Mouse (Mus musculus) embryo, embryonic 9.5 days (tissue): ENCODE results near the gene Fgf6.

Experiments
- DNase-seq: peaks from one replicate; pipeline ENCODE4 v3.0.0-alpha.2; 2017; ENCODE audit errors: extremely low spot score

The Fgf6 gene

GRCm38 (mm10) chr6:127014906-127015770 is at the start of gene Fgf6:
Gene Fgf6 (plus strand): TSS chr6:127015586.
- no peak for DNase-seq

GRCm38 (mm10) chr6:126966241-126967026 is 49.0 kb upstream of the Fgf6 start:
- no peak for DNase-seq

- no peak for DNase-seq
Measured at GRCm38 (mm10) chr6:126981539-126982234, 33.7 kb upstream of the Fgf6 start.

- DNase-seq = no peak
Measured at GRCm38 (mm10) chr6:126993676-126994075, 21.7 kb upstream of the Fgf6 start.

GRCm38 (mm10) chr6:126995494-126995893 is 19.9 kb upstream of the Fgf6 start:
- no peak for DNase-seq

GRCm38 (mm10) chr6:126996399-126996798 is 19.0 kb upstream of the Fgf6 start:
- no peak for DNase-seq

- DNase-seq = no peak
Measured at GRCm38 (mm10) chr6:127005646-127006045, 9.7 kb upstream of the Fgf6 start.

GRCm38 (mm10) chr6:127006551-127006950 is 8.8 kb upstream of the Fgf6 start:
- DNase-seq = no peak

- no peak for DNase-seq
Measured at GRCm38 (mm10) chr6:127010021-127010420, 5.4 kb upstream of the Fgf6 start.

- DNase-seq = no peak
Measured at GRCm38 (mm10) chr6:127011947-127012535, 3.3 kb upstream of the Fgf6 start.

- DNase-seq = peak; percentile 31
Measured at GRCm38 (mm10) chr6:127019254-127019653, 3.9 kb downstream of the Fgf6 start.

GRCm38 (mm10) chr6:127020431-127020830 is 5.0 kb downstream of the Fgf6 start:
- no peak for DNase-seq

- DNase-seq = no peak
Measured at GRCm38 (mm10) chr6:127024836-127025235, 9.4 kb downstream of the Fgf6 start.

- DNase-seq = peak; percentile 39
Measured at GRCm38 (mm10) chr6:127034760-127035159, 19.4 kb downstream of the Fgf6 start.

- no peak for DNase-seq
Measured at GRCm38 (mm10) chr6:127044909-127045308, 29.5 kb downstream of the Fgf6 start.

GRCm38 (mm10) chr6:127050847-127051246 is 35.5 kb downstream of the Fgf6 start:
- DNase-seq = no peak

- DNase-seq = no peak
Measured at GRCm38 (mm10) chr6:127056990-127057588, 41.7 kb downstream of the Fgf6 start.

GRCm38 (mm10) chr6:127059975-127060374 is 44.6 kb downstream of the Fgf6 start:
- DNase-seq = no peak

GRCm38 (mm10) chr6:127063915-127064314 is 48.5 kb downstream of the Fgf6 start:
- DNase-seq = no peak

- DNase-seq = peak; percentile 30
Measured at GRCm38 (mm10) chr6:127064815-127065214, 49.4 kb downstream of the Fgf6 start.

GRCm38 (mm10) chr6:127072817-127073216 is 57.4 kb downstream of the Fgf6 start, which contains the start of gene Fgf23:
Gene Fgf23 (plus strand): TSS chr6:127072902.
- peak; percentile 63 for DNase-seq
